ENCODE assay signal across 12 mouse cellular contexts in the genomic region with DNA sequence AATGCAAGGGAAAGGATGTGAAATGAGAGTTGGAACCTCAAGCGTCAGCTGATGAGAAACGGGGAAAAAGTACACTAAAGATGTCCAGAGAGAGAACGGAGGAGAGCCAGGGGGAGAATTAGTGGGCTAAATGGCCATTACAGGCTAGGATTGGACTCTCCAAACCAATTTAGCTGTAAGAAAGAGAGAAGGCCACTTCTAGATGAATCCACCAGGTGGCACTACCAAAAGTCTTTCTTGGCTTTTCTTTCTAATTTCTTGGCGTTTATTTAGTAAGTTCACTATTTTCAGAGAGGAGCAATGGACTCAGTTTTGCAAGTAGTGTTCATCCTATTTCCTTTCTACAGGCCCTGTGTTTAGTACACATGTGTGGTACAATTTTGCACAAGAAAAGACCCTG.
DNase-seq lines count a peak whose midpoint lies in the region; ATAC-seq and TF ChIP-seq lines count a peak whose summit lies in the region.
"Had no signal": no experiment of that assay in that cellular context is flagged by ENCODE, and none has a peak within 500 bp of the region (broad histone marks: within the 10 kb centered on the region; RNA-seq: fewer than 3 reads in every experiment).

No protein-coding gene starts in this region.

- no peaks in the 10 kb centered on the region for H3K36me3 ChIP-seq in forebrain, embryonic 14.5 days (ENCODE audit: control insufficient read depth, insufficient read depth, low read length)
- H3K36me3 ChIP-seq in forebrain, embryonic 10.5 days (replicated peaks): no peaks in the 10 kb centered on the region
- no peaks in the 10 kb centered on the region for H3K36me3 ChIP-seq in kidney, embryonic 15.5 days
- H3K36me3 ChIP-seq in E14TG2a.4 (ENCODE audit: insufficient read depth, low read length): no peaks in the 10 kb centered on the region
- H3K36me3 ChIP-seq: limb, embryonic 12.5 days; neural tube, embryonic 15.5 days had no signal

- WGBS in forebrain, embryonic 14.5 days: 71% methylated on average over 4 of the region's 4 CpGs
- WGBS in forebrain, embryonic 10.5 days: 78% methylated on average over 4 of the region's 4 CpGs
- 66% methylated on average over 4 of the region's 4 CpGs for WGBS in kidney, embryonic 15.5 days

- peak; percentile 47 for DNase-seq in forebrain, embryonic 14.5 days (ENCODE audit: low spot score)
- no peak for DNase-seq in forebrain, embryonic 10.5 days (ENCODE audit: extremely low spot score, low spot score)
- peak; percentile 26 for DNase-seq in kidney, adult 9 months
- no peak for DNase-seq in adrenal gland, adult 18-20 months (ENCODE audit: low spot score in 2 of 2)
- DNase-seq: cerebellum, adult 18-20 months; thymus, postnatal 14 days had no signal

- no peak for ATAC-seq in forebrain, embryonic 14.5 days
- ATAC-seq in kidney, embryonic 15.5 days (replicated peaks; ENCODE audit: low FRiP score): no peak
- peak; percentile 59; the same call in 1 of the 2 replicates for ATAC-seq in granulocyte monocyte progenitor cell, adult 5-6 weeks (replicated peaks; ENCODE audit: poor library complexity, severe bottlenecking)
- no peak for ATAC-seq in erythroid progenitor cell, adult 5-6 weeks (replicated peaks; ENCODE audit: low FRiP score, poor library complexity, severe bottlenecking)

- no peaks in the 10 kb centered on the region for H3K4me1 ChIP-seq in forebrain, embryonic 14.5 days (ENCODE audit: control insufficient read depth, insufficient read depth, low read length)
- H3K4me1 ChIP-seq in forebrain, embryonic 10.5 days: no peaks in the 10 kb centered on the region
- no peaks in the 10 kb centered on the region for H3K4me1 ChIP-seq in kidney, embryonic 15.5 days
- H3K4me1 ChIP-seq in E14TG2a.4 (replicated peaks; ENCODE audit: low read depth, low read length): no peaks in the 10 kb centered on the region
- H3K4me1 ChIP-seq: limb, embryonic 12.5 days; neural tube, embryonic 15.5 days had no signal

- H3K27ac ChIP-seq in forebrain, embryonic 14.5 days (ENCODE audit: low read depth, low read length): no peak overlapping the region
- no peak overlapping the region for H3K27ac ChIP-seq in forebrain, embryonic 10.5 days
- no peak overlapping the region for H3K27ac ChIP-seq in kidney, embryonic 15.5 days
- H3K27ac ChIP-seq: limb, embryonic 12.5 days; neural tube, embryonic 15.5 days had no signal

- H3K27me3 ChIP-seq in forebrain, embryonic 14.5 days (replicated peaks; ENCODE audit: control insufficient read depth, insufficient read depth, low read length): no peaks in the 10 kb centered on the region
- H3K27me3 ChIP-seq in forebrain, embryonic 10.5 days (ENCODE audit: poor library complexity, severe bottlenecking): no peaks in the 10 kb centered on the region
- H3K27me3 ChIP-seq in kidney, embryonic 15.5 days: no peaks in the 10 kb centered on the region
- no peaks in the 10 kb centered on the region for H3K27me3 ChIP-seq in E14TG2a.4 (ENCODE audit: insufficient read depth, low read length)
- H3K27me3 ChIP-seq: limb, embryonic 12.5 days; neural tube, embryonic 15.5 days had no signal

- TF ChIP-seq CTCF in E14TG2a.4 (conservative IDR thresholded peaks at IDR 0.05; ENCODE audit: low read length): peak; percentile 16; the same call in 1 of the 2 replicates

- H3K9ac ChIP-seq in forebrain, embryonic 14.5 days (ENCODE audit: low read length): no peak overlapping the region
- H3K9ac ChIP-seq in kidney, embryonic 15.5 days: no peak overlapping the region
- H3K9ac ChIP-seq: limb, embryonic 12.5 days; neural tube, embryonic 15.5 days had no signal

- H3K4me2 ChIP-seq in forebrain, embryonic 14.5 days (ENCODE audit: low read length): no peak overlapping the region
- no peak overlapping the region for H3K4me2 ChIP-seq in kidney, embryonic 15.5 days
- H3K4me2 ChIP-seq: limb, embryonic 12.5 days; neural tube, embryonic 15.5 days had no signal

- no peak overlapping the region for H3K4me3 ChIP-seq in forebrain, embryonic 14.5 days (ENCODE audit: low read depth, low read length)
- H3K4me3 ChIP-seq in forebrain, embryonic 10.5 days: no peak overlapping the region
- H3K4me3 ChIP-seq in kidney, embryonic 15.5 days (replicated peaks): no peak overlapping the region
- H3K4me3 ChIP-seq in E14TG2a.4 (replicated peaks; ENCODE audit: low read length): no peak overlapping the region
- H3K4me3 ChIP-seq: limb, embryonic 12.5 days; neural tube, embryonic 15.5 days had no signal

- no peaks in the 10 kb centered on the region for H3K9me3 ChIP-seq in forebrain, embryonic 14.5 days (replicated peaks; ENCODE audit: control insufficient read depth, low read length)
- H3K9me3 ChIP-seq in forebrain, embryonic 10.5 days: no peaks in the 10 kb centered on the region
- no peaks in the 10 kb centered on the region for H3K9me3 ChIP-seq in kidney, embryonic 15.5 days (replicated peaks)
- peaks cover 28% of the 10 kb centered on the region for H3K9me3 ChIP-seq in E14TG2a.4 (ENCODE audit: low read length)
- H3K9me3 ChIP-seq: neural tube, embryonic 15.5 days had no signal

Comparison
In these comparisons a context has a peak if more than half of its experiments do, and no peak if none do; other contexts are left out.
1. DNase-seq: peak in forebrain, embryonic 14.5 days (single experiment) and kidney, adult 9 months (single experiment); none in forebrain, embryonic 10.5 days (single experiment) and adrenal gland, adult 18-20 months (0 of 2).